Mouse (Mus musculus) heart, postnatal 0 days (tissue): ENCODE results near the gene 4930432K21Rik. TPM values are rescaled to one million over a fixed set of nuclear protein-coding genes. Genes with fewer than 3 reads are reported as not detected.

Experiments
- ATAC-seq: fragments of 200-750 bp; cut with Nextera tagmentation; 2 replicates; pipeline ENCODE4 v1.8.0; 2017; ENCODE audit warnings: low read depth, moderate number of reproducible peaks, moderate library complexity; ENCODE audit not compliant: insufficient read depth
- DNase-seq: peaks from one replicate; pipeline ENCODE4 v3.0.0-alpha.2; 2016; ENCODE audit warnings: low spot score
- H3K27ac ChIP-seq: fragments of 300-500 bp; sonication (generic); 2 replicates; pipeline ENCODE4 v1.5.1; 2014; ENCODE audit warnings: low read depth, mild to moderate bottlenecking
- H3K27me3 ChIP-seq: fragments of 300-500 bp; sonication (generic); 2 replicates; pipeline ENCODE4 v1.6.1; 2014; ENCODE audit warnings: low read length, mixed read lengths; ENCODE audit not compliant: control insufficient read depth, insufficient read depth
- H3K36me3 ChIP-seq: fragments of 300-500 bp; sonication (generic); replicated peaks from 2 replicates; pipeline ENCODE4 v1.6.1; 2014; ENCODE audit warnings: low read length, mixed read lengths; ENCODE audit not compliant: control insufficient read depth, insufficient read depth
- H3K4me1 ChIP-seq: fragments of 300-500 bp; sonication (generic); 2 replicates; pipeline ENCODE4 v1.6.1; 2014; ENCODE audit warnings: antibody characterized with exemption; ENCODE audit not compliant: control insufficient read depth, insufficient read depth
- H3K4me2 ChIP-seq: fragments of 300-500 bp; sonication (generic); 2 replicates; pipeline ENCODE4 v1.6.1; 2014; ENCODE audit warnings: low read depth, mild to moderate bottlenecking, low read length, moderate library complexity
- H3K4me3 ChIP-seq: fragments of 300-500 bp; sonication (generic); 2 replicates; pipeline ENCODE4 v1.5.1; 2014; ENCODE audit warnings: low read depth, low read length
- H3K9ac ChIP-seq: fragments of 300-500 bp; sonication (generic); replicated peaks from 2 replicates; pipeline ENCODE4 v1.6.1; 2014; ENCODE audit warnings: low read depth, low read length, mixed read lengths
- H3K9me3 ChIP-seq: fragments of 300-500 bp; sonication (generic); replicated peaks from 2 replicates; pipeline ENCODE4 v1.6.1; 2016; ENCODE audit warnings: low read length; ENCODE audit not compliant: control insufficient read depth
- CTCF ChIP-seq: IDR thresholded peaks from 2 replicates; pipeline ENCODE4 v1.5.1; 2016; ENCODE audit warnings: antibody characterized with exemption, control low read depth, low read depth
- EP300 ChIP-seq: IDR thresholded peaks from 2 replicates; pipeline ENCODE4 v1.6.1; 2016; ENCODE audit warnings: antibody characterized with exemption, low read depth
- WGBS: fragments of 180-500 bp; shearing (Covaris S2); extraction: QIAGEN DNeasy Blood & Tissue Kit; methylation state at CpG from one replicate; pipeline ENCODE4 v1.1.7; 2014; 5-methylcytosine and 5-hydroxymethylcytosine counted together
- polyA plus RNA-seq: library from polyadenylated mRNA; unstranded; fragments of >200 nt; fragmentation: Nextera tagmentation; extraction: Ambion mirVana; gene quantifications from 2 replicates; pipeline ENCODE4 v1.2.1, GENCODE M21; 2015
- total RNA-seq: library from RNA; depleted of rRNA; stranded (reverse); fragments of >200 nt; gene quantifications from 2 replicates; pipeline ENCODE4 v1.2.3, GENCODE M21; 2014; ENCODE audit warnings: low replicate concordance; rRNA removed

4930432K21Rik gene
- total RNA-seq (0.43 TPM in 1 of 2 replicates, not detected in the other), polyA plus RNA-seq (0.34 and 0.48 TPM in 2 replicates)

GRCm38 (mm10) chr8:84147769-84148530 lies at the start of gene 4930432K21Rik, which contains the start of gene Cc2d1a:
Gene 4930432K21Rik (plus strand): TSS chr8:84148025.
Gene Cc2d1a (minus strand): TSS chr8:84147936.
- Histone ChIP-seq H3K9ac (peak within 1 kb of the TSS; percentile 71), H3K36me3 (peaks cover 12% of the 10 kb centered on the region), H3K27me3 (no peaks in the 10 kb centered on the region), H3K4me1 (peaks cover 17% of the 10 kb centered on the region), H3K4me3 (peak within 1 kb of the TSS; percentile 69), H3K4me2 (peak within 1 kb of the TSS; percentile 94), H3K9me3 (no peaks in the 10 kb centered on the region), H3K27ac (no peak within 1 kb of the TSS)
- ATAC-seq = peak; percentile 96
- TF ChIP-seq EP300 (no peak), CTCF (no peak)
- peak; percentile 97 for DNase-seq
- WGBS = 17% methylated on average over 49 of the region's 49 CpGs

- Histone ChIP-seq H3K4me3 (no peak overlapping the region), H3K9me3 (no peaks in the 10 kb centered on the region), H3K36me3 (peaks cover 69% of the 10 kb centered on the region), H3K27me3 (no peaks in the 10 kb centered on the region), H3K4me1 (no peaks in the 10 kb centered on the region), H3K4me2 (no peak overlapping the region), H3K9ac (no peak overlapping the region), H3K27ac (no peak overlapping the region)
- TF ChIP-seq CTCF = no peak
- TF ChIP-seq EP300 = no peak
- DNase-seq (no peak), ATAC-seq (no peak)
- 87% methylated on average over 7 of the region's 7 CpGs for WGBS
These were observed 49.4 kb upstream of the 4930432K21Rik start for GRCm38 (mm10) chr8:84098376-84098775.

GRCm38 (mm10) chr8:84101476-84102270 lies 46.2 kb upstream of the 4930432K21Rik start:
- H3K9me3 ChIP-seq = no peaks in the 10 kb centered on the region
- H3K4me2 ChIP-seq = no peak overlapping the region
- H3K27me3 ChIP-seq = no peaks in the 10 kb centered on the region
- DNase-seq (no peak), ATAC-seq (no peak)
- TF ChIP-seq CTCF = no peak
- no peak for TF ChIP-seq EP300
- peaks cover 8% of the 10 kb centered on the region for H3K4me1 ChIP-seq
- no peak overlapping the region for H3K27ac ChIP-seq
- H3K9ac ChIP-seq = no peak overlapping the region
- H3K4me3 ChIP-seq = no peak overlapping the region
- 90% methylated on average over 25 of the region's 25 CpGs for WGBS
- H3K36me3 ChIP-seq = peaks cover 37% of the 10 kb centered on the region

GRCm38 (mm10) chr8:84103601-84104000 lies 44.2 kb upstream of the 4930432K21Rik start:
- H3K27ac ChIP-seq = no peak overlapping the region
- WGBS = 39% methylated on average over 3 of the region's 3 CpGs

GRCm38 (mm10) chr8:84104221-84104620 lies 43.6 kb upstream of the 4930432K21Rik start:
- WGBS = under 1% methylated on average over 22 of the region's 29 CpGs
- H3K27me3 ChIP-seq = no peaks in the 10 kb centered on the region
- H3K9me3 ChIP-seq = no peaks in the 10 kb centered on the region
- peak overlapping the region; percentile 90 for H3K4me3 ChIP-seq
- ATAC-seq = peak; percentile 54
- TF ChIP-seq CTCF (no peak; the same call in 1 of the 2 replicates), EP300 (no peak)
- peaks cover 12% of the 10 kb centered on the region; the same call in 1 of the 2 replicates for H3K36me3 ChIP-seq
- peak; percentile 46 for DNase-seq
- H3K9ac ChIP-seq = peak overlapping the region; percentile 85
- peak overlapping the region; percentile 83 for H3K4me2 ChIP-seq
- H3K27ac ChIP-seq = peak overlapping the region; percentile 79
- peaks cover 8% of the 10 kb centered on the region for H3K4me1 ChIP-seq

More at GRCm38 (mm10) chr8:84103601-84104000, 44.2 kb upstream of the 4930432K21Rik start:
- peak overlapping the region; percentile 83 for H3K4me2 ChIP-seq
- peak overlapping the region; percentile 85 for H3K9ac ChIP-seq
- peaks cover 8% of the 10 kb centered on the region for H3K4me1 ChIP-seq
- H3K36me3 ChIP-seq = peaks cover 17% of the 10 kb centered on the region
- no peak for DNase-seq
- peak overlapping the region; percentile 90 for H3K4me3 ChIP-seq
- TF ChIP-seq CTCF (no peak), EP300 (no peak)
- H3K9me3 ChIP-seq = no peaks in the 10 kb centered on the region
- H3K27me3 ChIP-seq = no peaks in the 10 kb centered on the region
- no peak for ATAC-seq
